Mouse (Mus musculus): ENCODE data around the gene Eif2d.

DNA sequence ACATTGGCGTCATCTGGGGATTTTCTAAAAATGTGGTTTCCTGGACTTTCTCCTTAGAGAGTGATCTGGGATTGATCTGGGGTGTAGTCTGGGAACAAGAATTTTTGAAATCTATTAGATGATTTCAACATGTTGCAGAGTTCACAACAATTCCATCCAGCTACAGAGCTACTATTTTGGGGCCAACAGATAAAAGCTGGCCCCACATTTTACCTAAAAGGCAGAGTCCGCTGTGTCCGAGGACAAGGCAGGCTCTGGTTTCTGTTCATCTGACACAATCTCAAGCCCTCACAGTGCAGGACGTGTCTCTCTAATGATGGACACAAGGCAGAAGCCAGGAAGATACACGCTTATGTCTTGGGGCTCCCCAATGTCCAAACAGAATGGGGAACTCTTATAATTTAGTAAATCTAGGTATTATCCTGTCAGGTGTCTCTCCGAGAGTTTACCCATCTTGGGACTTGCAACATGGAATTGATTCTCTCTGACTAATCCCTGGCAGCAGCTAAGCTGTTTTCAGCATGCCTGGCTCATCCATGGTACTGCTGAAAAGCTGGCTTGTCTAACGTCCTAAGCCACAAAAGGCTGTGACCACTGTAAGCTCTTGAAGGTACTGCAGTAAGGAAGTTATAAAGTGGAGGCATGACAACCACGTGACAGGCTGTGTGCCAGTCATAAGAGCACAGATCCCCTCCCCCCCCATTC is 32.1 kb downstream of the Eif2d start:
- TF ChIP-seq POLR2AphosphoS2 (IDR thresholded peaks at IDR 0.05; ENCODE audit: insufficient read length, low read depth), result no peak
- TF ChIP-seq POLR2A (IDR thresholded peaks at IDR 0.05; ENCODE audit: insufficient read length, low read depth), result no peak
- TF ChIP-seq REST (IDR thresholded peaks at IDR 0.05; ENCODE audit: insufficient read depth, insufficient read length), result no peak
- no peak for TF ChIP-seq CEBPB (IDR thresholded peaks at IDR 0.05; ENCODE audit: insufficient read depth, poor library complexity, severe bottlenecking)
- TF ChIP-seq TCF12 (IDR thresholded peaks at IDR 0.05; ENCODE audit: insufficient read depth, poor library complexity, severe bottlenecking), result no peak

Measured in myocyte (in vitro differentiated cells).